ENCODE assay signal across 25 mouse cellular contexts in genomic region chr8:64648063-64648462, GRCm38 (mm10). TPM values are rescaled to one million over a fixed set of nuclear protein-coding genes. Genes with fewer than 3 reads are reported as not detected.
DNase-seq lines count a peak whose midpoint lies in the region; ATAC-seq and TF ChIP-seq lines count a peak whose summit lies in the region.
"Had no signal": no experiment of that assay in that cellular context is flagged by ENCODE, and none has a peak within 500 bp of the region (broad histone marks: within the 10 kb centered on the region; RNA-seq: fewer than 3 reads in every experiment).

No protein-coding gene starts in this region.

- H3K4me1 ChIP-seq in embryonic facial prominence, embryonic 15.5 days, result peaks cover 6% of the 10 kb centered on the region; the same call in 1 of the 2 replicates
- H3K4me1 ChIP-seq in embryonic facial prominence, embryonic 10.5 days, result no peaks in the 10 kb centered on the region
- H3K4me1 ChIP-seq in intestine, embryonic 14.5 days (replicated peaks; ENCODE audit: control insufficient read depth, insufficient read depth, low read length), result no peaks in the 10 kb centered on the region; the same call in 1 of the 2 replicates
- no peaks in the 10 kb centered on the region for H3K4me1 ChIP-seq in intestine, postnatal 0 days (replicated peaks; ENCODE audit: control insufficient read depth, insufficient read depth, low read length)
- H3K4me1 ChIP-seq: forebrain, embryonic 10.5 days; hindbrain, embryonic 12.5 days had no signal

- ATAC-seq in embryonic facial prominence, embryonic 15.5 days (ENCODE audit: insufficient number of reproducible peaks, low FRiP score, low TSS enrichment, low read depth), result no peak
- ATAC-seq in intestine, embryonic 14.5 days (replicated peaks; ENCODE audit: low FRiP score, low TSS enrichment, low read depth), result no peak
- ATAC-seq in intestine, postnatal 0 days, result no peak
- ATAC-seq: CD4-positive, CD25-positive, alpha-beta regulatory T cell, adult 4 months; forebrain, embryonic 13.5 days; forebrain, embryonic 16.5 days had no signal

- no peak overlapping the region for H3K4me2 ChIP-seq in embryonic facial prominence, embryonic 15.5 days (replicated peaks)
- no peak overlapping the region for H3K4me2 ChIP-seq in intestine, embryonic 14.5 days (ENCODE audit: low read length)
- H3K4me2 ChIP-seq in intestine, postnatal 0 days (replicated peaks; ENCODE audit: low read depth), result no peak overlapping the region
- H3K4me2 ChIP-seq: embryonic facial prominence, embryonic 13.5 days; forebrain, embryonic 13.5 days; heart, embryonic 11.5 days; hindbrain, embryonic 12.5 days; hindbrain, embryonic 15.5 days had no signal

- no peaks in the 10 kb centered on the region for H3K9me3 ChIP-seq in embryonic facial prominence, embryonic 15.5 days (replicated peaks)
- H3K9me3 ChIP-seq in embryonic facial prominence, embryonic 10.5 days, result no peaks in the 10 kb centered on the region
- no peaks in the 10 kb centered on the region for H3K9me3 ChIP-seq in intestine, embryonic 14.5 days (ENCODE audit: control insufficient read depth, low read length)
- H3K9me3 ChIP-seq in intestine, postnatal 0 days (ENCODE audit: control insufficient read depth), result no peaks in the 10 kb centered on the region
- H3K9me3 ChIP-seq: embryonic facial prominence, embryonic 13.5 days; forebrain, embryonic 10.5 days; forebrain, embryonic 13.5 days; hindbrain, embryonic 12.5 days; hindbrain, embryonic 15.5 days had no signal

- H3K9ac ChIP-seq in embryonic facial prominence, embryonic 15.5 days, result no peak overlapping the region
- no peak overlapping the region for H3K9ac ChIP-seq in intestine, embryonic 14.5 days (ENCODE audit: low read length)
- H3K9ac ChIP-seq in intestine, postnatal 0 days (ENCODE audit: low read depth, low read length), result no peak overlapping the region
- H3K9ac ChIP-seq: embryonic facial prominence, embryonic 13.5 days; forebrain, embryonic 13.5 days; hindbrain, embryonic 12.5 days; hindbrain, embryonic 15.5 days had no signal

- H3K4me3 ChIP-seq in embryonic facial prominence, embryonic 15.5 days (replicated peaks), result no peak overlapping the region
- H3K4me3 ChIP-seq in embryonic facial prominence, embryonic 10.5 days, result no peak overlapping the region
- no peak overlapping the region for H3K4me3 ChIP-seq in intestine, embryonic 14.5 days (ENCODE audit: low read depth, low read length)
- no peak overlapping the region for H3K4me3 ChIP-seq in intestine, postnatal 0 days (ENCODE audit: low read depth, low read length)
- H3K4me3 ChIP-seq in left cerebral cortex, adult 2 months, result no peak overlapping the region
- H3K4me3 ChIP-seq: embryonic facial prominence, embryonic 13.5 days; forebrain, embryonic 10.5 days; forebrain, embryonic 13.5 days; heart, adult 2 months; hindbrain, embryonic 12.5 days; hindbrain, embryonic 15.5 days had no signal

- TF ChIP-seq CTCF in intestine, postnatal 0 days (IDR thresholded peaks at IDR 0.05; ENCODE audit: low read depth), result no peak
- TF ChIP-seq CTCF in left cerebral cortex, adult 2 months (IDR thresholded peaks at IDR 0.05), result no peak

- H3K36me3 ChIP-seq in embryonic facial prominence, embryonic 15.5 days, result no peaks in the 10 kb centered on the region
- no peaks in the 10 kb centered on the region for H3K36me3 ChIP-seq in embryonic facial prominence, embryonic 10.5 days (replicated peaks)
- no peaks in the 10 kb centered on the region for H3K36me3 ChIP-seq in intestine, embryonic 14.5 days (ENCODE audit: control insufficient read depth, insufficient read depth, low read length)
- no peaks in the 10 kb centered on the region for H3K36me3 ChIP-seq in intestine, postnatal 0 days (ENCODE audit: control insufficient read depth, insufficient read depth)
- H3K36me3 ChIP-seq: embryonic facial prominence, embryonic 13.5 days; forebrain, embryonic 10.5 days; hindbrain, embryonic 12.5 days; hindbrain, embryonic 15.5 days had no signal

- DNase-seq in embryonic facial prominence, embryonic 10.5 days (ENCODE audit: low spot score), result no peak
- no peak for DNase-seq in intestine, embryonic 14.5 days (ENCODE audit: low spot score)
- no peak for DNase-seq in left cerebral cortex, adult 2 months (ENCODE audit: extremely low spot score in 1 of 2, low spot score in 2 of 2)
- DNase-seq in left cerebral cortex, postnatal 25 days (ENCODE audit: low spot score in 2 of 2), result no peak
- DNase-seq in brain, adult 2 months (ENCODE audit: low read depth, low spot score), result peak; percentile 30
- no peak for DNase-seq in adrenal gland, adult 8-10 months
- DNase-seq: adrenal gland, adult 2 months; adrenal gland, postnatal 25 days; cerebellum, adult 9-11 months; gastrocnemius, postnatal 25 days; heart, adult 2 months; kidney, adult 11 months had no signal

- H3K27ac ChIP-seq in embryonic facial prominence, embryonic 15.5 days (replicated peaks), result 0 out of 2 replicates have a peak overlapping the region, but pooled peaks have one; percentile 35
- no peak overlapping the region for H3K27ac ChIP-seq in embryonic facial prominence, embryonic 10.5 days (replicated peaks)
- H3K27ac ChIP-seq in intestine, embryonic 14.5 days (ENCODE audit: low read depth), result 0 out of 2 replicates have a peak overlapping the region, but pooled peaks have one; percentile 1
- H3K27ac ChIP-seq in intestine, postnatal 0 days (ENCODE audit: low read depth, low read length), result no peak overlapping the region
- peak overlapping the region; percentile 73 for H3K27ac ChIP-seq in left cerebral cortex, adult 2 months
- H3K27ac ChIP-seq: embryonic facial prominence, embryonic 13.5 days; forebrain, embryonic 10.5 days; forebrain, embryonic 13.5 days; heart, adult 2 months; hindbrain, embryonic 12.5 days; hindbrain, embryonic 15.5 days had no signal

- H3K27me3 ChIP-seq in embryonic facial prominence, embryonic 15.5 days, result no peaks in the 10 kb centered on the region
- H3K27me3 ChIP-seq in embryonic facial prominence, embryonic 10.5 days (replicated peaks; ENCODE audit: low read depth, poor library complexity, severe bottlenecking), result no peaks in the 10 kb centered on the region
- no peaks in the 10 kb centered on the region for H3K27me3 ChIP-seq in intestine, embryonic 14.5 days (replicated peaks; ENCODE audit: control insufficient read depth, insufficient read depth, low read length)
- H3K27me3 ChIP-seq in intestine, postnatal 0 days (replicated peaks; ENCODE audit: control insufficient read depth, insufficient read depth, low read length), result no peaks in the 10 kb centered on the region
- H3K27me3 ChIP-seq: embryonic facial prominence, embryonic 13.5 days; forebrain, embryonic 13.5 days; hindbrain, embryonic 12.5 days; hindbrain, embryonic 15.5 days had no signal

- 78% methylated on average over 4 of the region's 4 CpGs for WGBS in embryonic facial prominence, embryonic 15.5 days
- 91% methylated on average over 4 of the region's 4 CpGs for WGBS in embryonic facial prominence, embryonic 10.5 days
- WGBS in intestine, embryonic 14.5 days, result 74% methylated on average over 4 of the region's 4 CpGs
- 49% methylated on average over 4 of the region's 4 CpGs for WGBS in intestine, postnatal 0 days

- intact Hi-C loops in left cerebral cortex, adult 2 months (cut with DNase I), result no loop called here
- intact Hi-C loops in left cerebral cortex, postnatal 25 days (cut with DNase I), result no loop called here

RNA-seq across cellular contexts. Expression of gene Cpe, which starts 44.8 kb away (rescaled TPM):
- 219 and 229 TPM in 2 replicates for polyA plus RNA-seq in embryonic facial prominence, embryonic 15.5 days (2015; fragmentation: Nextera tagmentation; extraction: Ambion mirVana)
- 75.7 and 81.6 TPM in 2 replicates for polyA plus RNA-seq in embryonic facial prominence, embryonic 10.5 days (2016; fragmentation: Nextera tagmentation; extraction: Ambion mirVana)
- polyA plus RNA-seq in intestine, embryonic 14.5 days (2014; fragmentation: Nextera tagmentation; extraction: Ambion mirVana), result 204 and 211 TPM in 2 replicates
- polyA plus RNA-seq in intestine, postnatal 0 days (2015; fragmentation: Nextera tagmentation; extraction: Ambion mirVana), result 173 and 185 TPM in 2 replicates
- 1,000 to 10,000 TPM; 1,948 to 2,026 TPM for total RNA-seq in left cerebral cortex, adult 2 months (2021)
- total RNA-seq in left cerebral cortex, postnatal 25 days (2021), result 1,000 to 10,000 TPM; 2,305 to 2,540 TPM
- total RNA-seq in adrenal gland, adult 8-10 months (2022), result 1,000 to 10,000 TPM in 2 of 4 experiments, 100 to 1,000 TPM in 2; 953 to 1,190 (median 1,047) TPM
- total RNA-seq: common myeloid progenitor, adult 5-6 weeks; hematopoietic stem cell, adult 5-6 weeks; MEL had no signal

Comparison
In these comparisons a context has a peak if more than half of its experiments do, and no peak if none do; other contexts are left out.
1. H3K27ac ChIP-seq: peak in embryonic facial prominence, embryonic 15.5 days (single experiment), intestine, embryonic 14.5 days (single experiment) and left cerebral cortex, adult 2 months (single experiment); none in embryonic facial prominence, embryonic 10.5 days (single experiment) and intestine, postnatal 0 days (single experiment).